Mouse (Mus musculus) stomach, embryonic 15.5 days (tissue): Measurements from ENCODE around the gene Pik3ca. TPM values are rescaled to one million over a fixed set of nuclear protein-coding genes. Genes with fewer than 3 reads are reported as not detected.

Source experiments
- ATAC-seq: fragments of 200-750 bp; cut with Nextera tagmentation; 2 replicates; pipeline ENCODE4 v1.8.0; 2017; ENCODE audit warnings: low read depth, moderate number of reproducible peaks, moderate TSS enrichment; ENCODE audit not compliant: insufficient read depth, low FRiP score
- H3K27ac ChIP-seq: fragments of 300-500 bp; sonication (generic); 2 replicates; pipeline ENCODE4 v1.5.1; 2015; ENCODE audit warnings: mild to moderate bottlenecking, inconsistent platforms
- H3K27me3 ChIP-seq: fragments of 300-500 bp; sonication (generic); replicated peaks from 2 replicates; pipeline ENCODE4 v1.6.1; 2015; ENCODE audit warnings: inconsistent platforms
- H3K36me3 ChIP-seq: fragments of 300-500 bp; sonication (generic); 2 replicates; pipeline ENCODE4 v1.6.1; 2015; ENCODE audit warnings: inconsistent platforms
- H3K4me1 ChIP-seq: fragments of 300-500 bp; sonication (generic); 2 replicates; pipeline ENCODE4 v1.6.1; 2015; ENCODE audit warnings: inconsistent platforms
- H3K4me2 ChIP-seq: fragments of 300-500 bp; sonication (generic); 2 replicates; pipeline ENCODE4 v1.6.1; 2015; ENCODE audit warnings: mild to moderate bottlenecking, inconsistent platforms
- H3K4me3 ChIP-seq: fragments of 300-500 bp; sonication (generic); replicated peaks from 2 replicates; pipeline ENCODE4 v1.5.1; 2015; ENCODE audit warnings: inconsistent platforms
- H3K9ac ChIP-seq: fragments of 300-500 bp; sonication (generic); 2 replicates; pipeline ENCODE4 v1.6.1; 2015; ENCODE audit warnings: inconsistent platforms
- H3K9me3 ChIP-seq: fragments of 300-500 bp; sonication (generic); 2 replicates; pipeline ENCODE4 v1.6.1; 2016; ENCODE audit warnings: inconsistent platforms
- WGBS: fragments of 180-500 bp; shearing (Covaris S2); methylation state at CpG from one replicate; pipeline ENCODE4 v1.1.7; 2015; 5-methylcytosine and 5-hydroxymethylcytosine counted together
- polyA plus RNA-seq: library from polyadenylated mRNA; unstranded; fragments of >200 nt; fragmentation: Nextera tagmentation; extraction: Ambion mirVana; gene quantifications from 2 replicates; pipeline ENCODE4 v1.2.1, GENCODE M21; 2015

Pik3ca gene
- polyA plus RNA-seq, 1 experiment from 2014 or later, result 8.7 TPM

- WGBS, result 5% methylated on average over 24 of the region's 24 CpGs
- Histone ChIP-seq H3K9ac (peak within 1 kb of the TSS; percentile 79), H3K27me3 (no peaks in the 10 kb centered on the region), H3K36me3 (no peaks in the 10 kb centered on the region), H3K4me1 (peaks cover 7% of the 10 kb centered on the region; the same call in 1 of the 2 replicates), H3K4me2 (peak within 1 kb of the TSS; percentile 76), H3K27ac (peak within 1 kb of the TSS; percentile 91), H3K4me3 (peak within 1 kb of the TSS; percentile 80), H3K9me3 (no peaks in the 10 kb centered on the region)
- no peak for ATAC-seq
Measured at GRCm38 (mm10) chr3:32509496-32510374, 112.3 kb downstream of the Pik3ca start, which contains the start of gene Zfp639. Gene Zfp639, plus strand, starts transcription at chr3:32510259.

- Histone ChIP-seq H3K4me3 (peak overlapping the region; percentile 80), H3K27me3 (no peaks in the 10 kb centered on the region), H3K4me2 (peak overlapping the region; percentile 76), H3K9me3 (no peaks in the 10 kb centered on the region), H3K9ac (peak overlapping the region; percentile 79), H3K27ac (peak overlapping the region; percentile 91), H3K36me3 (no peaks in the 10 kb centered on the region), H3K4me1 (peaks cover 7% of the 10 kb centered on the region; the same call in 1 of the 2 replicates)
- under 1% methylated on average over 66 of the region's 69 CpGs for WGBS
- peak; percentile 96 for ATAC-seq
Measured at GRCm38 (mm10) chr3:32510375-32511190, 113.1 kb downstream of the Pik3ca start.

- WGBS, result 5% methylated on average over 13 of the region's 13 CpGs
- Histone ChIP-seq H3K27ac (peak overlapping the region; percentile 91), H3K4me2 (peak overlapping the region; percentile 76), H3K9me3 (no peaks in the 10 kb centered on the region), H3K9ac (peak overlapping the region; percentile 79), H3K4me1 (peaks cover 7% of the 10 kb centered on the region; the same call in 1 of the 2 replicates), H3K36me3 (0 out of 2 replicates have a peak, but pooled peaks cover 4% of the 10 kb centered on the region), H3K4me3 (peak overlapping the region; percentile 80), H3K27me3 (no peaks in the 10 kb centered on the region)
- no peak for ATAC-seq
Measured at GRCm38 (mm10) chr3:32511191-32511550, 113.7 kb downstream of the Pik3ca start.

GRCm38 (mm10) chr3:32512686-32513284 lies 115.3 kb downstream of the Pik3ca start:
- Histone ChIP-seq H3K9me3 (no peaks in the 10 kb centered on the region), H3K27me3 (no peaks in the 10 kb centered on the region), H3K27ac (no peak overlapping the region), H3K4me1 (peaks cover 7% of the 10 kb centered on the region; the same call in 1 of the 2 replicates), H3K36me3 (peaks cover 11% of the 10 kb centered on the region; the same call in 1 of the 2 replicates), H3K4me2 (no peak overlapping the region), H3K4me3 (no peak overlapping the region), H3K9ac (no peak overlapping the region)
- 84% methylated on average over 7 of the region's 7 CpGs for WGBS
- no peak for ATAC-seq

- no peak overlapping the region for H3K27ac ChIP-seq
- H3K4me2 ChIP-seq, result no peak overlapping the region
- H3K36me3 ChIP-seq, result peaks cover 12% of the 10 kb centered on the region; the same call in 1 of the 2 replicates
- H3K9me3 ChIP-seq, result no peaks in the 10 kb centered on the region
- no peak for ATAC-seq
- H3K4me3 ChIP-seq, result no peak overlapping the region
- no peak overlapping the region for H3K9ac ChIP-seq
- H3K4me1 ChIP-seq, result peaks cover 7% of the 10 kb centered on the region; the same call in 1 of the 2 replicates
- H3K27me3 ChIP-seq, result no peaks in the 10 kb centered on the region
Measured at GRCm38 (mm10) chr3:32513528-32513927, 116.1 kb downstream of the Pik3ca start.

Other genes starting within 250 kb of the Pik3ca start
- gene Zmat3, start 31.7 kb upstream of the Pik3ca start, polyA plus RNA-seq, result 5.8 and 6.1 TPM in 2 replicates
- gene Kcnmb3, start 94.6 kb downstream of the Pik3ca start, polyA plus RNA-seq, result 0.10 TPM in 1 of 2 replicates, not detected in the other
- gene Zfp639, start 112.6 kb downstream of the Pik3ca start, polyA plus RNA-seq, result 33.6 and 34.3 TPM in 2 replicates
- gene Mfn1, start 131.8 kb downstream of the Pik3ca start, polyA plus RNA-seq, result 26.5 and 36.2 TPM in 2 replicates
- gene Gnb4, start 218.9 kb downstream of the Pik3ca start, polyA plus RNA-seq, result 62.3 and 69.6 TPM in 2 replicates